Mouse (Mus musculus) kidney, adult 10 weeks (tissue): ENCODE measurements around the gene Dlx1. TPM values are rescaled to one million over a fixed set of nuclear protein-coding genes. Genes with fewer than 3 reads are reported as not detected.

Experiments
- polyA plus RNA-seq: library from polyadenylated mRNA; stranded (reverse); fragments of 350-450 nt; fragmentation: Illumina TruSeq; extraction: RNeasy Lipid Tissue Mini Kit (QIAGEN cat#74804); gene quantifications from one replicate; pipeline ENCODE4 v1.2.3, GENCODE M21; 2014; ENCODE audit warnings: low read depth, low replicate concordance

Gene Dlx1
- not detected for polyA plus RNA-seq

GRCm38 (mm10) chr2:71528014-71528713 is at the start of gene Dlx1:
Gene Dlx1 (plus strand): TSS chr2:71528113.

GRCm38 (mm10) chr2:71546640-71547071 is 18.7 kb downstream of the Dlx1 start, which contains the start of gene Dlx2:
Gene Dlx2 (minus strand): TSS chr2:71546754.

Other genes starting within 250 kb of the Dlx1 start
- gene Slc25a12, start 160.4 kb upstream of the Dlx1 start, polyA plus RNA-seq, result 28.0 TPM
- gene Hat1, start 139.2 kb upstream of the Dlx1 start, polyA plus RNA-seq, result 90.9 TPM
- gene Metap1d, start 74.8 kb upstream of the Dlx1 start, polyA plus RNA-seq, result 26.7 TPM
- not detected for gene Dlx2, start 18.6 kb downstream of the Dlx1 start, polyA plus RNA-seq
- gene Itga6, start 217.5 kb downstream of the Dlx1 start, polyA plus RNA-seq, result 275 TPM